31 mouse cellular contexts compared by ENCODE assay signal in genomic region chr6:52115899-52116298, GRCm38 (mm10). TPM values are rescaled to one million over a fixed set of nuclear protein-coding genes. Genes with fewer than 3 reads are reported as not detected.
DNase-seq lines count a peak whose midpoint lies in the region; ATAC-seq lines count a peak whose summit lies in the region.
"Had no signal": no experiment of that assay in that cellular context is flagged by ENCODE, and none has a peak within 500 bp of the region (broad histone marks: within the 10 kb centered on the region; RNA-seq: fewer than 3 reads in every experiment).

No protein-coding gene starts in this region.

- WGBS in intestine, embryonic 14.5 days, result 37% methylated on average over 5 of the region's 5 CpGs
- WGBS in intestine, embryonic 16.5 days, result 36% methylated on average over 5 of the region's 5 CpGs
- 12% methylated on average over 5 of the region's 5 CpGs for WGBS in embryonic facial prominence, embryonic 10.5 days

- no peaks in the 10 kb centered on the region for H3K27me3 ChIP-seq in intestine, embryonic 14.5 days (replicated peaks; ENCODE audit: control insufficient read depth, insufficient read depth, low read length)
- peaks cover 6% of the 10 kb centered on the region; the same call in 1 of the 2 replicates for H3K27me3 ChIP-seq in intestine, embryonic 16.5 days (replicated peaks; ENCODE audit: control insufficient read depth, insufficient read depth, low read length)
- H3K27me3 ChIP-seq in embryonic facial prominence, embryonic 10.5 days (replicated peaks; ENCODE audit: low read depth, poor library complexity, severe bottlenecking), result peaks cover 29% of the 10 kb centered on the region
- H3K27me3 ChIP-seq: CH12.LX; neural tube, embryonic 12.5 days had no signal

- no peak overlapping the region for H3K4me3 ChIP-seq in intestine, embryonic 14.5 days (ENCODE audit: low read depth, low read length)
- no peak overlapping the region for H3K4me3 ChIP-seq in intestine, embryonic 16.5 days (ENCODE audit: low read length)
- no peak overlapping the region for H3K4me3 ChIP-seq in embryonic facial prominence, embryonic 10.5 days
- H3K4me3 ChIP-seq: forebrain, embryonic 10.5 days; heart, embryonic 12.5 days; liver, embryonic 13.5 days; lung, embryonic 15.5 days; neural tube, embryonic 12.5 days had no signal

- no peak for ATAC-seq in intestine, embryonic 14.5 days (replicated peaks; ENCODE audit: low FRiP score, low TSS enrichment, low read depth)
- ATAC-seq in intestine, embryonic 16.5 days, result no peak
- ATAC-seq: forebrain, postnatal 0 days; hindbrain, postnatal 0 days had no signal

- no peaks in the 10 kb centered on the region for H3K36me3 ChIP-seq in intestine, embryonic 14.5 days (ENCODE audit: control insufficient read depth, insufficient read depth, low read length)
- no peaks in the 10 kb centered on the region for H3K36me3 ChIP-seq in intestine, embryonic 16.5 days (ENCODE audit: control insufficient read depth, insufficient read depth, low read length)
- no peaks in the 10 kb centered on the region for H3K36me3 ChIP-seq in embryonic facial prominence, embryonic 10.5 days (replicated peaks)
- H3K36me3 ChIP-seq: forebrain, embryonic 10.5 days; heart, embryonic 12.5 days; liver, embryonic 13.5 days; lung, embryonic 15.5 days; neural tube, embryonic 12.5 days had no signal

- H3K27ac ChIP-seq in intestine, embryonic 14.5 days (ENCODE audit: low read depth), result no peak overlapping the region
- no peak overlapping the region for H3K27ac ChIP-seq in intestine, embryonic 16.5 days (ENCODE audit: low read length)
- H3K27ac ChIP-seq in embryonic facial prominence, embryonic 10.5 days (replicated peaks), result no peak overlapping the region
- H3K27ac ChIP-seq: forebrain, embryonic 10.5 days; hindbrain, postnatal 0 days; liver, embryonic 13.5 days; lung, embryonic 15.5 days; neural tube, embryonic 12.5 days had no signal

- H3K4me1 ChIP-seq in intestine, embryonic 14.5 days (replicated peaks; ENCODE audit: control insufficient read depth, insufficient read depth, low read length), result peaks cover 18% of the 10 kb centered on the region
- H3K4me1 ChIP-seq in intestine, embryonic 16.5 days (ENCODE audit: control insufficient read depth, insufficient read depth, low read length), result peaks cover 4% of the 10 kb centered on the region; the same call in 1 of the 2 replicates
- peaks cover 28% of the 10 kb centered on the region for H3K4me1 ChIP-seq in embryonic facial prominence, embryonic 10.5 days

- H3K4me2 ChIP-seq in intestine, embryonic 14.5 days (ENCODE audit: low read length), result no peak overlapping the region
- no peak overlapping the region for H3K4me2 ChIP-seq in intestine, embryonic 16.5 days (ENCODE audit: low read depth, low read length)
- H3K4me2 ChIP-seq: liver, embryonic 13.5 days; lung, embryonic 15.5 days; neural tube, embryonic 12.5 days had no signal

- no peaks in the 10 kb centered on the region for H3K9me3 ChIP-seq in intestine, embryonic 14.5 days (ENCODE audit: control insufficient read depth, low read length)
- H3K9me3 ChIP-seq in intestine, embryonic 16.5 days (ENCODE audit: control insufficient read depth, low read length), result no peaks in the 10 kb centered on the region
- H3K9me3 ChIP-seq in embryonic facial prominence, embryonic 10.5 days, result no peaks in the 10 kb centered on the region
- H3K9me3 ChIP-seq: forebrain, embryonic 10.5 days; heart, embryonic 12.5 days; liver, embryonic 13.5 days; lung, embryonic 15.5 days; neural tube, embryonic 12.5 days had no signal

- no peak overlapping the region for H3K9ac ChIP-seq in intestine, embryonic 14.5 days (ENCODE audit: low read length)
- no peak overlapping the region for H3K9ac ChIP-seq in intestine, embryonic 16.5 days (ENCODE audit: low read depth, low read length)
- H3K9ac ChIP-seq: forebrain, postnatal 0 days; heart, embryonic 12.5 days; liver, embryonic 13.5 days; lung, embryonic 15.5 days; neural tube, embryonic 12.5 days had no signal

- DNase-seq in intestine, embryonic 14.5 days (ENCODE audit: low spot score), result peak; percentile 49
- peak; percentile 68 for DNase-seq in testis, postnatal 14 days (ENCODE audit: low spot score)
- DNase-seq in testis, postnatal 10 days (ENCODE audit: low spot score), result no peak
- DNase-seq in embryonic facial prominence, embryonic 10.5 days (ENCODE audit: low spot score), result peak; percentile 33
- peak; percentile 40 for DNase-seq in thymus, postnatal 25 days
- no peak for DNase-seq in left cerebral cortex, adult 8-10 months (ENCODE audit: low spot score in 2 of 2)
- DNase-seq in retina, embryonic 14.5 days (ENCODE audit: low spot score), result no peak
- DNase-seq: adrenal gland, postnatal 25 days; cerebellum, adult 11 months; cerebellum, adult 9-11 months; forebrain, postnatal 0 days; gastrocnemius, postnatal 14 days; heart, postnatal 14 days; kidney, adult 18-20 months; kidney, postnatal 25 days; layer of hippocampus, adult 9-11 months; liver, embryonic 13.5 days; lung, postnatal 4 days; midbrain, embryonic 14.5 days; retina, postnatal 1 day; right cerebral cortex, postnatal 25 days had no signal

RNA-seq across cellular contexts. Expression of gene Hoxa1, which starts 42.2 kb away (rescaled TPM):
- 1.2 and 1.4 TPM in 2 replicates for polyA plus RNA-seq in intestine, embryonic 14.5 days (2014; fragmentation: Nextera tagmentation; extraction: Ambion mirVana)
- 0.72 and 0.88 TPM in 2 replicates for polyA plus RNA-seq in intestine, embryonic 16.5 days (2015; fragmentation: Nextera tagmentation; extraction: Ambion mirVana)
- polyA plus RNA-seq in embryonic facial prominence, embryonic 10.5 days (2016; fragmentation: Nextera tagmentation; extraction: Ambion mirVana), result 0.57 and 0.62 TPM in 2 replicates
- total RNA-seq in left cerebral cortex, adult 8-10 months (2022), result not detected
- total RNA-seq: common myeloid progenitor, adult 5-6 weeks; megakaryocyte-erythroid progenitor cell, adult 5-6 weeks; MEL had no signal
- polyA plus RNA-seq: forebrain, embryonic 10.5 days; forebrain, postnatal 0 days had no signal

RNA-seq across cellular contexts. Expression of gene Hoxa2, which starts 48.7 kb away (rescaled TPM):
- polyA plus RNA-seq in intestine, embryonic 14.5 days (2014; fragmentation: Nextera tagmentation; extraction: Ambion mirVana), result 10.1 and 10.8 TPM in 2 replicates
- 5.0 and 5.1 TPM in 2 replicates for polyA plus RNA-seq in intestine, embryonic 16.5 days (2015; fragmentation: Nextera tagmentation; extraction: Ambion mirVana)
- polyA plus RNA-seq in embryonic facial prominence, embryonic 10.5 days (2016; fragmentation: Nextera tagmentation; extraction: Ambion mirVana), result 8.7 and 16.7 TPM in 2 replicates
- total RNA-seq in left cerebral cortex, adult 8-10 months (2022), result not detected
- total RNA-seq: CH12.LX; common myeloid progenitor, adult 5-6 weeks; forebrain, postnatal 0 days; MEL had no signal
- polyA plus RNA-seq: forebrain, embryonic 10.5 days; forebrain, postnatal 0 days had no signal

Comparison
In these comparisons a context has a peak if more than half of its experiments do, and no peak if none do; other contexts are left out.
1. DNase-seq: peak in intestine, embryonic 14.5 days (single experiment), testis, postnatal 14 days (single experiment), embryonic facial prominence, embryonic 10.5 days (single experiment) and thymus, postnatal 25 days (single experiment); none in testis, postnatal 10 days (single experiment), left cerebral cortex, adult 8-10 months (0 of 2) and retina, embryonic 14.5 days (single experiment).